Mouse (Mus musculus) liver, embryonic 11.5 days (tissue): ENCODE data around the gene Recql5. TPM values are rescaled to one million over a fixed set of nuclear protein-coding genes. Genes with fewer than 3 reads are reported as not detected.
A peak's percentile ranks its signal among the peaks of the same experiment; 100 is the strongest.

Source experiments
- ATAC-seq: fragments of 200-750 bp; cut with Nextera tagmentation; replicated peaks from 2 replicates; pipeline ENCODE4 v1.8.0; 2017; ENCODE audit warnings: moderate number of reproducible peaks, mild to moderate bottlenecking, moderate TSS enrichment, moderate library complexity; ENCODE audit not compliant: low FRiP score
- DNase-seq: peaks from one replicate; pipeline ENCODE4 v3.0.0-alpha.2; 2017; ENCODE audit warnings: low spot score
- H3K27ac ChIP-seq: fragments of 300-500 bp; sonication (generic); 2 replicates; pipeline ENCODE4 v1.5.1; 2014; ENCODE audit warnings: mild to moderate bottlenecking, low read depth, low read length, control low read depth
- H3K27me3 ChIP-seq: fragments of 300-500 bp; sonication (generic); replicated peaks from 2 replicates; pipeline ENCODE4 v1.6.1; 2014; ENCODE audit warnings: low read length, mixed read lengths; ENCODE audit not compliant: control insufficient read depth, insufficient read depth
- H3K36me3 ChIP-seq: fragments of 300-500 bp; sonication (generic); 2 replicates; pipeline ENCODE4 v1.6.1; 2014; ENCODE audit warnings: mild to moderate bottlenecking, low read length, moderate library complexity, mixed read lengths; ENCODE audit not compliant: control insufficient read depth, insufficient read depth
- H3K4me1 ChIP-seq: fragments of 300-500 bp; sonication (generic); replicated peaks from 2 replicates; pipeline ENCODE4 v1.6.1; 2014; ENCODE audit warnings: low read length, mixed read lengths; ENCODE audit not compliant: control insufficient read depth, insufficient read depth
- H3K4me2 ChIP-seq: fragments of 300-500 bp; sonication (generic); 2 replicates; pipeline ENCODE4 v1.6.1; 2014; ENCODE audit warnings: mild to moderate bottlenecking, control low read depth, moderate library complexity
- H3K4me3 ChIP-seq: fragments of 300-500 bp; sonication (generic); 2 replicates; pipeline ENCODE4 v1.5.1; 2014; ENCODE audit warnings: low read depth, low read length, control low read depth
- H3K9ac ChIP-seq: fragments of 300-500 bp; sonication (generic); 2 replicates; pipeline ENCODE4 v1.6.1; 2014; ENCODE audit warnings: low read depth, low read length, control low read depth
- H3K9me3 ChIP-seq: fragments of 300-500 bp; sonication (generic); 2 replicates; pipeline ENCODE4 v1.6.1; 2016; ENCODE audit warnings: low read length, inconsistent platforms, mixed read lengths; ENCODE audit not compliant: control insufficient read depth
- WGBS: fragments of 180-500 bp; shearing (Covaris S2); extraction: QIAGEN DNeasy Blood & Tissue Kit; methylation state at CpG from one replicate; pipeline ENCODE4 v1.1.7; 2014; 5-methylcytosine and 5-hydroxymethylcytosine counted together
- polyA plus RNA-seq: library from polyadenylated mRNA; unstranded; fragments of >200 nt; fragmentation: Nextera tagmentation; extraction: Ambion mirVana; gene quantifications from 2 replicates; pipeline ENCODE4 v1.2.1, GENCODE M21; 2014

Recql5 gene
- polyA plus RNA-seq, 1 experiment from 2014 or later = 22.9 TPM

DNA sequence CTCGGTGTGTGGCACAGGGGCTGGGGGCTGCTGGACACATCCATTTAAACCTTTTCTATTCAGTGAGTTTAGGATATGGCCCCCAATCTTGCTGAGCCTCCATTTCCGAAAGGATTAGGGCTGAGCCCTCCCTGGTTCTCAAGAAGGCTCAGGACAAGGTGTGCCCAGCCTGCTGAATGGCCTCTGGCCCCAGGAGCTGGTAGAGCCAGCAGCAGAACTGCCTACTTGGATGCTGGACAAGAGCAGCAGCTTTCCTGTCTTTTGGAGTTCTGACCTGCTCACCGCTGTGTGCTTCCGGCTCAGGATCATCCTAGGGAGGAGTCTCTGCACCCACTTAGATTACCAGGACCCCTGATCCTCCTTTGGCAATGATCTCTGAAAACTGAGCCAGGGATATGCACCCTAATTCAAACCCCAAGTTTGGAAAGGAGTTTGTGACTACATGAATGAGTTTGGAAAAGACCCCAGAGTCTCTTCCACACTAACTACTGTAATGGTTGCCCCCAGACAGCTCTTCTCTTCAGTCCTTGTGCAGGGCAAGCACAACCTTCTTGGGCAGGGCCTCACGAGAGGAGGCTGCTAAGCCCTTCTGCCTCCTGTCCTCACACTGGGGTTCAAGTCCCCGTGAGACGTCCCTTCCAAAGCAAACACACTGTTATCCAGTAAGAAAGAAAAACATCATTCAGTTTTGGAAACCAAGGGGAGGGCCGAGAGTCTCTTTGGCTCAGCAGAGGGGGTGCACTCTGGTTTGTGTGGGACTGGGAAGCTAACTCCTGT lies 32.5 kb downstream of the Recql5 start:
- H3K4me3 ChIP-seq = peak overlapping the region; percentile 53
- ATAC-seq = no peak
- H3K9me3 ChIP-seq = no peaks in the 10 kb centered on the region
- H3K27me3 ChIP-seq = no peaks in the 10 kb centered on the region
- no peak for DNase-seq
- peak overlapping the region; percentile 100 for H3K27ac ChIP-seq
- H3K9ac ChIP-seq = peak overlapping the region; percentile 80
- peaks cover 72% of the 10 kb centered on the region for H3K4me1 ChIP-seq
- peaks cover 2% of the 10 kb centered on the region; the same call in 1 of the 2 replicates for H3K36me3 ChIP-seq
- 46% methylated on average over 8 of the region's 8 CpGs for WGBS
- H3K4me2 ChIP-seq = peak overlapping the region; percentile 81

DNA sequence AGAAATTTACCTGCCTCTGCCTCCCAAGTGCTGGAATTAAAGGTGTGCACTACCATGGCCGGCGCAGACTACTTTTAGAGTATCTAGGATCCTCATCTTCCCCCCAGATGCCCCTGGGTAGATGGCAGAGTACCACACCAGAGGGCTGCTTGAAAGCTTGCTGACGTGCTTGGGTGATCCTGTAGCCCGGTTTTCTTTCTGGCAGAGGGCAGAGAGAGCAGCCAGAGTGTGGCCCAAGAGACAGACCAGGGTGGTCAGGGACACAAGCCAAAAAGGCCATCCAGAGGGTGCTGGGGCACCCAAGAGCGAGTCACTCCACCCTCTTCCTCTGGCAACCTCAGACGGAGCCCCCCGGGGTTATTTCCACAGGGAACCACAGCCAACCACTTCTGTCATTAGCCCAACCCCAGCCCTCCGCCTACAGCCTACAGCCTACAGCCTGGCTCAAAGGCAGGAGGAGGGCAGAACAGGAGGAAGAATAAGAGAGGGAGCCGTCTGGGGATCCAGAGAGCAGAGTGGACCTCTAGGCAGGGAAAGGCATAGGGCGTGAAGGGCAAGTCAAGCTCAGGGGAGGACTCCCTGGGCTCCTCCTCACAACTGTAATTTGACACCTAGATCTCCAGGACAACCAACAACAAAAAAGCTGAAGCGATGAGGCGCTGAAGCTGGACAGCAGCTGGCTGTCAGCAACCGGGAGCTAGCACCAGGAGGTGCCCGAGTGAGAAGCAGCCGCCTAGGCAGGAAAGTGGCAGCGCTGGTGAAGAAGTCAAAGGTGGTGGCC lies 33.6 kb downstream of the Recql5 start, which contains the start of gene Smim5:
TSS of gene Smim5 (plus strand) at position 481 of the 781 bp plus-strand sequence.
- Histone ChIP-seq H3K9me3 (no peaks in the 10 kb centered on the region), H3K4me1 (peaks cover 62% of the 10 kb centered on the region), H3K4me3 (peak within 1 kb of the TSS; percentile 53), H3K27ac (peak within 1 kb of the TSS; percentile 100), H3K27me3 (no peaks in the 10 kb centered on the region), H3K4me2 (peak within 1 kb of the TSS; percentile 81), H3K36me3 (peaks cover 2% of the 10 kb centered on the region; the same call in 1 of the 2 replicates), H3K9ac (peak within 1 kb of the TSS; percentile 80)
- ATAC-seq (peak; percentile 19), DNase-seq (no peak)
- WGBS = 25% methylated on average over 16 of the region's 16 CpGs

DNA sequence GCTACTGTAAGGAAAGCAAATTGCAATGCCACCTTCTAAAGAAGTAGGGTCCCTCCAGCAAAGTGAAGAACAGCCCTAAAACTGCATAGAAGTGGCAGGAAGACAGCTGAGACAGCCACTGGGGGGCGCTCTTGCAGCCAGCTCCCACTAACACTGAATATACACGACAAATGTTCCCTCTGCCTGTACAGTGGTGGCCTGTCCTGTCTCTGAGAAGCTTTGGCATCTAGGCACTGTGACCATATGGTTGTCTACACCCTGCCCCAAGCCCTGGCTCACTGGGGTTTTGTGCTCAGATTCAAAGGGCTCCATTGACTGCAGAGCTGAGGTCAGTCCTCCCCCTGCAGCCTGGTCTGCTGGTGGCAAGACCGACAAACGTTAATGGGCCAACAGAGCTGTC lies 34.4 kb downstream of the Recql5 start:
- ATAC-seq (no peak; the same call in 1 of the 2 replicates), DNase-seq (peak; percentile 66)
- H3K4me1 ChIP-seq = peaks cover 54% of the 10 kb centered on the region
- H3K9me3 ChIP-seq = no peaks in the 10 kb centered on the region
- H3K4me3 ChIP-seq = no peak overlapping the region
- no peaks in the 10 kb centered on the region for H3K27me3 ChIP-seq
- peaks cover 2% of the 10 kb centered on the region; the same call in 1 of the 2 replicates for H3K36me3 ChIP-seq
- WGBS = 19% methylated on average over 4 of the region's 4 CpGs
- peak overlapping the region; percentile 100 for H3K27ac ChIP-seq
- peak overlapping the region; percentile 80 for H3K9ac ChIP-seq
- peak overlapping the region; percentile 40 for H3K4me2 ChIP-seq

- Histone ChIP-seq H3K27ac (peak overlapping the region; percentile 100), H3K9me3 (no peaks in the 10 kb centered on the region), H3K36me3 (peaks cover 2% of the 10 kb centered on the region; the same call in 1 of the 2 replicates), H3K27me3 (no peaks in the 10 kb centered on the region), H3K9ac (peak overlapping the region; percentile 50), H3K4me2 (peak overlapping the region; percentile 40), H3K4me3 (no peak overlapping the region), H3K4me1 (peaks cover 49% of the 10 kb centered on the region)
- no peak for ATAC-seq
- WGBS = 66% methylated on average over 7 of the region's 7 CpGs
- DNase-seq = no peak
Measured at GRCm38 (mm10) chr11:115898446-115898845, 34.8 kb downstream of the Recql5 start.

- DNase-seq = no peak
Measured at GRCm38 (mm10) chr11:115894755-115895520, 38.3 kb downstream of the Recql5 start.

DNA sequence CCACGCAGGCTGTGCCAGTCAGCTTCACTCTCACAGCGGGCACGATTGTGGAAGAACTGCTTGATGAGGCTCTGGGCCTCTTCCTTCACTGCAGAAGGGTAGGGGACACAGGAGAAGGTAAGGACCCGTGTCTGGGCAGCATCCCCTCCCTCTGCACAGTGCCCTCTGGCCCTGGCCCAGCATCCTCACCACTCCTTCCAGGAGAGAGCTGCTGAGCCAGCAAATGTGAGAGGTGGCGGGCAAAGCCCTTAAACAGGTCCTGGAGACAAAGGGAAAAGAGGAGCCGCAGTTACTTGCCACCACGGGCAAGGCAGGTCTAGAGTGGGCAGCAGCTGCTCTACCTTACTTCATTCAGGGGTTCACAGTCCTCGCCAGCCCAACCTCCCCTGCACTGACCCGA lies 40.2 kb downstream of the Recql5 start:
- DNase-seq (no peak), ATAC-seq (no peak)
- Histone ChIP-seq H3K36me3 (peaks cover 4% of the 10 kb centered on the region; the same call in 1 of the 2 replicates), H3K4me1 (no peaks in the 10 kb centered on the region; the same call in none of the 2 replicates), H3K9ac (no peak overlapping the region), H3K27me3 (no peaks in the 10 kb centered on the region), H3K27ac (no peak overlapping the region), H3K4me3 (no peak overlapping the region), H3K9me3 (no peaks in the 10 kb centered on the region), H3K4me2 (no peak overlapping the region)
- WGBS = 90% methylated on average over 9 of the region's 9 CpGs

More at GRCm38 (mm10) chr11:115894755-115895520, 38.3 kb downstream of the Recql5 start:
- Histone ChIP-seq H3K27me3 (no peaks in the 10 kb centered on the region), H3K4me2 (no peak overlapping the region), H3K9me3 (no peaks in the 10 kb centered on the region), H3K27ac (no peak overlapping the region), H3K9ac (no peak overlapping the region), H3K36me3 (peaks cover 4% of the 10 kb centered on the region; the same call in 1 of the 2 replicates), H3K4me1 (peaks cover 17% of the 10 kb centered on the region), H3K4me3 (no peak overlapping the region)
- WGBS = 68% methylated on average over 14 of the region's 14 CpGs
- ATAC-seq = no peak

GRCm38 (mm10) chr11:115892213-115892612 lies 41.1 kb downstream of the Recql5 start:
- H3K4me3 ChIP-seq = no peak overlapping the region
- no peak overlapping the region for H3K9ac ChIP-seq
- no peaks in the 10 kb centered on the region for H3K9me3 ChIP-seq
- no peaks in the 10 kb centered on the region for H3K27me3 ChIP-seq
- 59% methylated on average over 6 of the region's 6 CpGs for WGBS
- H3K36me3 ChIP-seq = peaks cover 4% of the 10 kb centered on the region; the same call in 1 of the 2 replicates
- DNase-seq (no peak), ATAC-seq (no peak)
- H3K4me1 ChIP-seq = no peaks in the 10 kb centered on the region; the same call in 1 of the 2 replicates
- no peak overlapping the region; the same call in 1 of the 2 replicates for H3K27ac ChIP-seq
- no peak overlapping the region for H3K4me2 ChIP-seq

GRCm38 (mm10) chr11:115889159-115889558 lies 44.1 kb downstream of the Recql5 start:
- Histone ChIP-seq H3K9ac (no peak overlapping the region), H3K27me3 (no peaks in the 10 kb centered on the region; the same call in none of the 2 replicates), H3K36me3 (peaks cover 2% of the 10 kb centered on the region; the same call in 1 of the 2 replicates), H3K4me1 (no peaks in the 10 kb centered on the region; the same call in 1 of the 2 replicates), H3K9me3 (no peaks in the 10 kb centered on the region), H3K4me2 (no peak overlapping the region), H3K4me3 (no peak overlapping the region), H3K27ac (no peak overlapping the region)
- DNase-seq (no peak), ATAC-seq (no peak)
- 74% methylated on average over 6 of the region's 6 CpGs for WGBS
